Mouse (Mus musculus) MEL (cell line): ENCODE results near the gene Zc3h6. TPM values are rescaled to one million over a fixed set of nuclear protein-coding genes. Genes with fewer than 3 reads are reported as not detected.

Experiments
- DNase-seq: peaks from one replicate; pipeline ENCODE4 v3.0.0; 2011; ENCODE audit warnings: low read depth, low spot score
- H3K27ac ChIP-seq: 2 replicates; pipeline ENCODE4 v1.5.1; 2012; ENCODE audit warnings: low read depth, mild to moderate bottlenecking, control low read depth, low read length, moderate library complexity; ENCODE audit not compliant: control insufficient read depth
- H3K27me3 ChIP-seq, 2 experiments: fragments of 150-350 bp in 1 of 2; sonication (generic) in 1 of 2; 2 replicates each; pipeline ENCODE4 v1.6.1; 2012; ENCODE audit warnings: low read length in 2 of 2, mild to moderate bottlenecking in 2 of 2, improper control_type of control experiment in 1 of 2, moderate library complexity in 1 of 2; ENCODE audit not compliant: insufficient read depth in 2 of 2, control insufficient read depth in 1 of 2
- H3K36me3 ChIP-seq, 2 experiments: 2 replicates each; pipeline ENCODE4 v1.6.1; 2012 to 2014; ENCODE audit warnings: low read length in 2 of 2, improper control_type of control experiment in 1 of 2, inconsistent platforms in 1 of 2, mild to moderate bottlenecking in 1 of 2; ENCODE audit not compliant: insufficient read depth in 2 of 2, control insufficient read depth in 1 of 2
- H3K4me1 ChIP-seq, 2 experiments: fragments of 150-350 bp in 1 of 2; sonication (generic) in 1 of 2; 2 replicates each; pipeline ENCODE4 v1.6.1; 2012; ENCODE audit warnings: low read length in 2 of 2, improper control_type of control experiment in 1 of 2, mild to moderate bottlenecking in 1 of 2; ENCODE audit not compliant: insufficient read depth in 2 of 2, control insufficient read depth in 1 of 2
- H3K4me3 ChIP-seq, 2 experiments: fragments of 150-350 bp in 1 of 2; sonication (generic) in 1 of 2; 2 replicates each; pipeline ENCODE4 v1.5.1; 2012; ENCODE audit warnings: low read depth in 2 of 2, low read length in 2 of 2, mild to moderate bottlenecking in 2 of 2, moderate library complexity in 2 of 2, control low read depth in 1 of 2, improper control_type of control experiment in 1 of 2; ENCODE audit not compliant: control insufficient read depth in 1 of 2, insufficient read depth in 1 of 2
- H3K79me2 ChIP-seq: 2 replicates; pipeline ENCODE4 v1.6.1; 2012; ENCODE audit warnings: mild to moderate bottlenecking, low read length, moderate library complexity; ENCODE audit not compliant: control insufficient read depth, poor library complexity, insufficient read depth
- H3K9ac ChIP-seq: 2 replicates; pipeline ENCODE4 v1.6.1; 2012; ENCODE audit warnings: low read depth, mild to moderate bottlenecking, control low read depth, low read length, moderate library complexity; ENCODE audit not compliant: control insufficient read depth, poor library complexity, severe bottlenecking
- H3K9me3 ChIP-seq: fragments of 150-350 bp; sonication (generic); replicated peaks from 2 replicates; pipeline ENCODE4 v1.6.1; 2012; ENCODE audit warnings: mild to moderate bottlenecking, low read length, improper control_type of control experiment, moderate library complexity; ENCODE audit not compliant: insufficient read depth
- CHD1 ChIP-seq: IDR thresholded peaks from 2 replicates; pipeline ENCODE4 v1.6.1; 2012; ENCODE audit warnings: low read depth, mild to moderate bottlenecking, inconsistent platforms, low read length, improper control_type of control experiment
- CHD2 ChIP-seq: IDR thresholded peaks from 2 replicates; pipeline ENCODE4 v1.6.1; 2011; ENCODE audit warnings: low read length, improper control_type of control experiment
- CTCF ChIP-seq, 3 experiments: IDR thresholded peaks in 2 of 3; conservative IDR thresholded peaks in 1 of 3; 2 replicates each; pipeline ENCODE4 v1.5.1; 2011 to 2012; ENCODE audit warnings: low read length in 3 of 3, low read depth in 2 of 3, mild to moderate bottlenecking in 2 of 3, improper control_type of control experiment in 1 of 3, inconsistent platforms in 1 of 3, mixed read lengths in 1 of 3, moderate library complexity in 1 of 3; ENCODE audit not compliant: control insufficient read depth in 1 of 3, insufficient read depth in 1 of 3, poor library complexity in 1 of 3, severe bottlenecking in 1 of 3
- EP300 ChIP-seq, 2 experiments: IDR thresholded peaks; 2 replicates each; pipeline ENCODE4 v1.6.1; 2011; ENCODE audit warnings: improper control_type of control experiment in 2 of 2, low read length in 2 of 2, low read depth in 1 of 2, mild to moderate bottlenecking in 1 of 2
- ETS1 ChIP-seq: IDR thresholded peaks from 2 replicates; pipeline ENCODE4 v1.6.1; 2012; ENCODE audit warnings: low read depth, mild to moderate bottlenecking, inconsistent platforms, low read length, improper control_type of control experiment, moderate library complexity
- GATA1 ChIP-seq: IDR thresholded peaks from 2 replicates; pipeline ENCODE4 v1.6.1; 2011; ENCODE audit warnings: low read depth, low read length, improper control_type of control experiment
- HCFC1 ChIP-seq: IDR thresholded peaks from 2 replicates; pipeline ENCODE4 v1.6.1; 2012; ENCODE audit warnings: low read depth, mild to moderate bottlenecking, inconsistent platforms, low read length, improper control_type of control experiment, moderate library complexity
- MAFK ChIP-seq: IDR thresholded peaks from 2 replicates; pipeline ENCODE4 v1.6.1; 2011; ENCODE audit warnings: low read depth, mild to moderate bottlenecking, low read length, improper control_type of control experiment, borderline replicate concordance
- MAX ChIP-seq: IDR thresholded peaks from 2 replicates; pipeline ENCODE4 v1.6.1; 2011; ENCODE audit warnings: low read length, improper control_type of control experiment
- MAZ ChIP-seq: IDR thresholded peaks from 2 replicates; pipeline ENCODE4 v1.6.1; 2012; ENCODE audit warnings: low read depth, mild to moderate bottlenecking, inconsistent platforms, low read length, improper control_type of control experiment
- MXI1 ChIP-seq: IDR thresholded peaks from 2 replicates; pipeline ENCODE4 v1.6.1; 2011; ENCODE audit warnings: mild to moderate bottlenecking, low read depth, low read length, improper control_type of control experiment
- MYC ChIP-seq: IDR thresholded peaks from 2 replicates; pipeline ENCODE4 v1.6.1; 2011; ENCODE audit warnings: low read depth, mild to moderate bottlenecking, low read length, improper control_type of control experiment, moderate library complexity
- NELFE ChIP-seq: IDR thresholded peaks from 2 replicates; pipeline ENCODE4 v1.6.1; 2011; ENCODE audit warnings: low read depth, low read length, improper control_type of control experiment
- POLR2A ChIP-seq, 2 experiments: IDR thresholded peaks; 2 replicates each; pipeline ENCODE4 v1.6.1; 2011 to 2012; ENCODE audit warnings: low read length in 2 of 2, mild to moderate bottlenecking in 2 of 2, control low read depth in 1 of 2, improper control_type of control experiment in 1 of 2, low read depth in 1 of 2, moderate library complexity in 1 of 2; ENCODE audit not compliant: control insufficient read depth in 1 of 2, insufficient read depth in 1 of 2, poor library complexity in 1 of 2
- SIN3A ChIP-seq: IDR thresholded peaks from 2 replicates; pipeline ENCODE4 v1.6.1; 2012; ENCODE audit warnings: low read length, improper control_type of control experiment, inconsistent platforms
- SMC3 ChIP-seq: IDR thresholded peaks from 2 replicates; pipeline ENCODE4 v1.6.1; 2011; ENCODE audit warnings: low read depth, low read length, improper control_type of control experiment
- TAL1 ChIP-seq: IDR thresholded peaks from 2 replicates; pipeline ENCODE4 v1.6.1; 2012; ENCODE audit warnings: mild to moderate bottlenecking, inconsistent platforms, low read length, moderate library complexity, mixed read lengths
- TBP ChIP-seq: IDR thresholded peaks from 2 replicates; pipeline ENCODE4 v1.8.0; 2011; ENCODE audit warnings: low read depth, low read length, improper control_type of control experiment
- ZC3H11A ChIP-seq: IDR thresholded peaks from 2 replicates; pipeline ENCODE4 v1.6.1; 2012; ENCODE audit warnings: low read depth, mild to moderate bottlenecking, inconsistent platforms, low read length, improper control_type of control experiment
- ZKSCAN1 ChIP-seq: IDR thresholded peaks from 2 replicates; pipeline ENCODE4 v1.6.1; 2012; ENCODE audit warnings: low read depth, mild to moderate bottlenecking, inconsistent platforms, low read length, improper control_type of control experiment, moderate library complexity
- ZMIZ1 ChIP-seq: IDR thresholded peaks from 2 replicates; pipeline ENCODE4 v1.6.1; 2012; ENCODE audit warnings: low read depth, mild to moderate bottlenecking, inconsistent platforms, low read length, improper control_type of control experiment, moderate library complexity
- polyA plus RNA-seq, 2 experiments: library from polyadenylated mRNA; stranded (reverse) in 1 of 2; unstranded in 1 of 2; fragments of >175 nt in 1 of 2; fragments of >200 nt in 1 of 2; gene quantifications; 2 replicates each; pipeline versions ENCODE4 v1.2.1 to v1.2.4; 2012; ENCODE audit warnings: low replicate concordance in 2 of 2, low read depth in 1 of 2; ENCODE audit not compliant: insufficient read length in 2 of 2, insufficient read depth in 1 of 2, missing spikeins in 1 of 2
- total RNA-seq: library from RNA; depleted of rRNA; stranded (reverse); fragments of 300-350 nt; gene quantifications from 2 replicates; pipeline ENCODE4 v1.2.3, GENCODE M21; 2012

Zc3h6 gene
- total and polyA plus RNA-seq, 3 experiments, result 0.69 to 1.4 TPM; not detected in 1

DNA sequence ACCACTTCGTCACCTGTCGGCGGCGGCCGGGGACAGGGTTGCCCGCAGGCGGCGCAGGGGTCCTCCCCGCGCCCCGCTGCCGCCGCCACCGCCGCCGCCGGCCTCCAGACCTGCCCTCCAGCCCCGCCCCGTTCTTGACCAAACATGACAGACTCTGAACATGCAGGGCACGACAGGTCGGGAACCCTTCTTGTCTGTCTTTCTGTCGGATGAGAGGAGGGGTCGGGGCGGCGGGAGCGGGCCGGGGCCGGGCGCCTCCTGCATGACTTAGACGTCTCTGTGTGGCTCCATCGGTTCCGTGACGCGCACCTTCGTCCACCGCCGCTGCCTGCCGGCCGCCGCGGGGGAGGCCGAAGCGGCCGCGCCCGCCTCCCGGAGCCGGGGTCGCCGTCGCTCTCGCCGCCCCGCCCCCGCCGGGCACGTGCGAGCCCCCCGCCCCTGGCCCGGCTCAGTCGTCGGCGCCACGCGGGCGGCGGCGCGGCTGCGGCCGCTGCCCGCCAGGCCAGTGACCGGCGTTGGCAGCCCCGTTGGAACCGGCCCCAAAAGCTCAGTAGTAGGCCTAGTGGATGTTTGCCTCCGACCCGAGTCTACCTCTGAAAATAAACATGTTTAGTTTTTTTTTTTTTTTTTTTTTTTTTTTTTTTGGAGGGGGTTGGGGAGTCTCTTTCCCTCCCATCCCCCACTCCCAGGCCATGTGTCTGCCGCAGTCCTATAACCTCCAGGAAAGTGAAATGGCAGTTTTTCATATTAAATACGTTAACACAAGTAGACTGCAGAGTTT, 649 bp downstream of the Zc3h6 start, which contains the start of gene Gm10762 (continued):
- TF ChIP-seq POLR2A (IDR thresholded peaks at IDR 0.05; ENCODE audit: control insufficient read depth in 1 of 2, insufficient read depth in 1 of 2, low read depth in 1 of 2, low read length in 2 of 2, poor library complexity in 1 of 2) (peak; percentile 9 to 31), TAL1 (no peak), TBP (0 out of 2 replicates have a peak, but pooled peaks have one; percentile 59), CHD2 (peak; percentile 82), SMC3 (no peak), ZKSCAN1 (no peak), MAFK (no peak), GATA1 (no peak), MAX (peak; percentile 87), NELFE (peak; percentile 32; the same call in 1 of the 2 replicates), MAZ (0 out of 2 replicates have a peak, but pooled peaks have one; percentile 7)
- TF ChIP-seq, all 39 proteins: peak for 13

DNA sequence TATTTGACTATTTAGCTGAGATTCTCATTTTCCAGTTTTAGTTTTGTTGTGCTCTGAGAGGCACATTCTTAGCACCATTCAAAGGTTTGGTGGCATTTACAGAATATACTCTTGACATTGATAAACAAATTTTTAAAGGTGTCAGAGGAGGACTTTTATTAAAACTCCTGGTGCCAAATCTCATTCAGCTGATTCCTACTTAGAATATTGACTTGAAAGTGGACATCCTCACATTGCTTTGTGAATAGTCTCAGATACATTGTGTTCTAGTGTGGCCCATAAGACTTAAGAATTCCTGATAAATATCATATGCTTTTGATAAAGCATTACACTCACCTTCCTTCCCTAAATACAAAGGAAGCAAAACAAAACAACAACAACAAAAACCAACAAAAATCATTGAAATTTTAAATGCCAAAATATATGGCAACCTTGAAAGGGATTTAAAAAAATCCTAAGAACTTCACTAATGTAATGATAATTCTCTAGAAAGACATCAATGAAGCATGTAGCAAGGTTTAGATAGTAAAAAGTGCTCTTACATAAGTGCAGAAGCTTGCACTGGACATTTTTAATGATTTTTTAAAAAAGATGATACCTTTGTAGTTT, 1.4 kb downstream of the Zc3h6 start:
- H3K9me3 ChIP-seq, result no peaks in the 10 kb centered on the region
- TF ChIP-seq ZC3H11A (no peak), CHD2 (no peak), MXI1 (no peak; the same call in 1 of the 2 replicates), ETS1 (no peak), MYC (no peak), POLR2A (IDR thresholded peaks at IDR 0.05; ENCODE audit: control insufficient read depth in 1 of 2, insufficient read depth in 1 of 2, low read depth in 1 of 2, low read length in 2 of 2, poor library complexity in 1 of 2) (no peak; a peak in 1 of 4 replicates), MAZ (0 out of 2 replicates have a peak, but pooled peaks have one; percentile 7), TBP (no peak), CTCF (IDR thresholded peaks at IDR 0.05 in 2 of 3, conservative IDR thresholded peaks at IDR 0.05 in 1 of 3; ENCODE audit: control insufficient read depth in 1 of 3, insufficient read depth in 1 of 3, low read depth in 2 of 3, low read length in 3 of 3, poor library complexity in 1 of 3, severe bottlenecking in 1 of 3) (no peak), CHD1 (peak; percentile 98; the same call in 1 of the 2 replicates), EP300 (IDR thresholded peaks at IDR 0.05; ENCODE audit: low read depth in 1 of 2, low read length in 2 of 2) (peak in 1 of 2 experiments; percentile 27; a peak in 1 of 4 replicates), ZMIZ1 (peak; percentile 60; the same call in 1 of the 2 replicates), SIN3A (peak; percentile 54), HCFC1 (0 out of 2 replicates have a peak, but pooled peaks have one; percentile 32)
- H3K79me2 ChIP-seq, result peaks cover 10% of the 10 kb centered on the region
- H3K9ac ChIP-seq, result peak overlapping the region; percentile 99
- peaks cover 14 to 18% of the 10 kb centered on the region in 2 experiments for H3K4me1 ChIP-seq
- H3K27me3 ChIP-seq, result no peaks in the 10 kb centered on the region
- DNase-seq, result no peak
- peak overlapping the region; percentile 65 to 91 for H3K4me3 ChIP-seq
- peak overlapping the region; percentile 95 for H3K27ac ChIP-seq
- peaks cover 0 to 37% of the 10 kb centered on the region in 2 experiments; a peak in 2 of 4 replicates for H3K36me3 ChIP-seq
